Mouse (Mus musculus): Measurements from ENCODE around the gene Gm26741.
A peak's percentile ranks its signal among the peaks of the same experiment; 100 is the strongest.
"Not testable (repeated sequence)": the region's sequence is repeated elsewhere in the genome, so short reads cannot be mapped to it uniquely, and the experiment has no call there.

The Gm26741 gene

DNA sequence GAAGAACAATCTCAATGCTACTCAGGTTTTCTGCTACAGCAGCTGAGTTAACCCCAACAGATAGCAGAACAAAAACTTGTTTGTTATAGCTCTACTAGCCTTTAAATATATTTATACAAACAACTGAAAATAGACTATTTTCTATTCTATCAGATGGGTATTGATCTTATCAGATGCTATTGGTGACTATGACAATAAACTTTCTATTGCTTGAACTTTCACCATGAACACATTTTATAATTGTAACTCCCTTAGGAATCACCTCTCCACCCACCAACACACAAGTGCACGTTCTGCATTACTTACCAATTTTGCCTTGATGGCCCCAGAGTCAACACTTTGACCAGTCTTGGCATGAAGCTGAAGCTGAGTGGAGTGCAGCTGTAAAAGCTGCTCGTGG, at the start of gene Gm26741:
Gm26741 (plus strand) TSS at position 301 of the 400 bp plus-strand sequence.
- no peak for DNase-seq (ENCODE audit: low spot score)

DNA sequence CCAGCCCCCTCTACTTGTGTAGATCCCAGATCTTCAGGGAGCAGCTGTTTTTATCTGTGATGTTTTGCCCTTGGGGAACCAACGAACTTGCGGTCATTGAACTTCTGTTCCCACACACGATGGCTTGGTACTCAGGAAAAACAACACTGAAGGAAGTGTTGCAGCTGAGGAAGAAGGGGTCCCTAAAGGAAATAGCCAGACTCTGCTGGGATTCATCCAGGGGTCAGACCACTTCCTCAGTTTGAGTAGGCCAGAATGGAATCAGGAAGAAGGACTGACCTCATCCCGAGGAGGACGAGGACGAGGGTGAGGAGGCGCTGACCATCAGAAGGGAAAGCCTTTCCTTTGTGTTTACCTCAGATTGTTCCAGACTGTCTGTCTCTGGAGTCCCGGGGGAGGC, 49.4 kb upstream of the Gm26741 start:
- DNase-seq (ENCODE audit: low spot score), result no peak

DNA sequence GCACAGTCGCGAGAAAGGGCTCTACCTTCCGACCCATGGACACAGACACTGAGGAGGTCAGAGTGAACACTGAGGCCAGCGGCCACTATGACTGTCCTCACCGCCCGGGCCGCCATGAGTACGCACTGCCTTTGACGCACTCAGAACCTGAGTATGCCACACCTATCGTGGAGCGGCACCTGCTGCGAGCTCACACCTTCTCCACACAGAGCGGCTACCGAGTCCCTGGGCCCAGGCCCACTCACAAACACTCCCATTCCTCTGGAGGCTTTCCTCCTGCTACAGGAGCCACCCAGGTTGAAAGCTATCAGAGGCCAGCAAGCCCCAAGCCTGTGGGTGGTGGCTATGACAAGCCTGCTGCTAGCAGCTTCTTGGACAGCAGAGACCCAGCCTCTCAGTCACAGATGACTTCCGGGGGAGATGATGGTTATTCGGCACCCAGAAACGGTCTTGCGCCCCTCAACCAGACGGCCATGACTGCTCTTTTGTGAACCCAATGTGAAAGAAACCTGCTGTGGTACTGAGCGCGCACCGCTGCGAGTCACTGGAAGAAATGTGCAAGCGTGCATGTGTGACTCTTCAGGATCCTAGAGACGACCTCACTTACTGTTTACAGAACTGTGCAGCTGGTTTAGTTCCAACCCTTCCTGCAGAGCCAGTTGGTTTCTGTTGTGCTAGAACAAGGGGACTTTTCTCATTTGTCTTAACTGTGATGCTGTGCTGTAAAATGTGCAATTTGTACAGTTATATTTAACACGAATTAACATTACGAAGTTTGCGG, 38.9 kb upstream of the Gm26741 start:
- DNase-seq (ENCODE audit: low spot score), result no peak

DNA sequence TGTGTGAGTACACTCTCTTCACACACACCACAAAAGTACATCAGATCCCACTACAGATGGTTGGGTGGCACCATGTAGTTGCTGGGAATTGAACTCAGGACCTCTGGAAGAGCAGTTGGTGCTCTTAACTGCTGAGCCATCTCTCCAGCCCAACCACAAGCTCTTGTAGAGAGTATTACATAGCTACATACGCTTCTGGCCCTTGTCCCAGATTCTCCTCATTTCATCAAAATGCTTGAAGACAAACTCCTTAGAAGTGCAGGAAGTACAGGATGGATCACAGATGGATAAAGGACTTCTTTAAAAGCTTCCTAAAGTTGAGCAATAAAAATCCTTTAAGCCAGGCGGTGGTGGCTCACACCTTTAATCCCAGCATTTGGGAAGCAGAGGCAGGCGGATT, 36.6 kb upstream of the Gm26741 start:
- no peak for DNase-seq (ENCODE audit: low spot score)

DNA sequence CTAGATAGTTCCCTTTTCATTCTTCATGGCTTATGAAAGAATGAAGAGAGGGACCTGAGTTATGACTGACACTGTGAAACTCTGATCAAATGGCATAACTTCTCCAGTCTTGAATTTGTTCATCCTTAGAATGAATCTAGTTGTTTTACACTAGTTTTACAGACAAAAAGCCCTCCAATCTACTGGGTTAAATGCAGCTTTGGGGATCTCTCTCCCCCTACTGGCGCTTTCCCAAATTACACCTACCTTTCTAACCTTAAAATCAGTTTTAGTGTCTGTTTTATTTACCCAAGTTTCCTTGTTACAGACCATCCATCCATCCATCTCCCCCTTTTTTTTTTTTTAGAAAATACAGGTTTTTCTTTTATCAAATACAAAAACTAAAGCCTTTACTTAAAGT, 27.6 kb upstream of the Gm26741 start:
- DNase-seq (ENCODE audit: low spot score), result no peak

DNA sequence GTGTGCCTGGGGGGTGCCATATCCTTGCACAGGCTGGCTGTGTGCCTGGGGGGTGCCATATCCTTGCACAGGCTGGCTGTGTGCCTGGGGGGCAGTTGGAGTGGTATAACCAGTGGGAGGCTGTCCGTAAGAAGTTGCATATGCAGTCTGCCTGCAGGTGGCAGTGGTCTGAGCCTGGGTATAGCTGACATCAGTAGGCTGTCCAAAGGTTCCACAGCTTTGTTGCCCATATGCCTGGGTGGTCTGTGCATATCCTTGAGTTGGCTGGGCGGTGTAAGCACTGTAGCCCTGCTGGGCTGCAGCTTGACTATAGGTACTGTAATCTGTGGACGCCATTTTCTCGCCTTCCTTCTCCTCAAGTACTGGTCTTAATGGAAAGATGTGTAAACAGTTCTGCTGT, 15.2 kb upstream of the Gm26741 start:
- not testable (repeated sequence) for DNase-seq (ENCODE audit: low spot score)

DNA sequence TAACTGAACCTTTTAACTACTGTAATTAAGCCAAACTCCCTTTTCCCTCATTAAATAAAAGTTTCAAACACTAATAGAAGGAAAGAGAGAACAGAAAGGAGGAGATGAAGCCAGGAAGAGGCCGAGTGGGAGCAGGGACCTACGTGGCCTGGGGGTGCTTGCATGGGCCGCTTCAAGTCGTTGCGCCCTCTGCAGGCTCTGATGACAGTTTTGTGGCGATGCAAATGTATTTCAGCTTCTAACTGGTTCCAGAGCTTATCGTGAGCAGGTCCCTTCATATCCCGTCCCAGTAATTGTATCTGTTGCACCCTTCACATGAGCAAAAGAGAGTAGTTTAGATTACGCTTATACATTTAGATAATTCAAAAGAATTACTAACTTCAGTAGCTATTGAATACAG, 5.4 kb upstream of the Gm26741 start:
- DNase-seq (ENCODE audit: low spot score), result no peak

DNA sequence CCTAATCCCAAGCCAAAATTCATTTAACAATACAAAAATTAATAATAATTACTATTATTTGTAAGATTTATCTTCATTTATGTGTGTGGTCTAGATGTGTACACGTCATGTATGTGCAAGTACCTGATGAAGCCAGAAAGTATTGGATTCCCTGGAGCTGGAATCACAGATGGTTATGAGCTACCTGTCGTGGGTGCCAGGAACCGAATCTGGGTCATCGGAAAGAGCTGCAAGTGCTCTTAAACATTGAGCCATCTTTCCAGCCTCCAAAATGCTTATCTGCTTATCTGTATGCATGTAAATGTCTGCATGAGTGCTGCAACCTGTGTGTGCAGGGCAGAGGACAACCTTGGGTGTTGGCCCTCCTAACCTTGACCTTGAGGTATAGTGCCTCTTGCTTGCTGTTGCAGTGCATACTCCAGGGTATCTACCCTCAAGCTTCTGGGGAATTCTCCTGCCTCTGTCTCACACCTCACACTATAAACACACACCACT, 1.7 kb downstream of the Gm26741 start:
- no peak for DNase-seq (ENCODE audit: low spot score)

DNA sequence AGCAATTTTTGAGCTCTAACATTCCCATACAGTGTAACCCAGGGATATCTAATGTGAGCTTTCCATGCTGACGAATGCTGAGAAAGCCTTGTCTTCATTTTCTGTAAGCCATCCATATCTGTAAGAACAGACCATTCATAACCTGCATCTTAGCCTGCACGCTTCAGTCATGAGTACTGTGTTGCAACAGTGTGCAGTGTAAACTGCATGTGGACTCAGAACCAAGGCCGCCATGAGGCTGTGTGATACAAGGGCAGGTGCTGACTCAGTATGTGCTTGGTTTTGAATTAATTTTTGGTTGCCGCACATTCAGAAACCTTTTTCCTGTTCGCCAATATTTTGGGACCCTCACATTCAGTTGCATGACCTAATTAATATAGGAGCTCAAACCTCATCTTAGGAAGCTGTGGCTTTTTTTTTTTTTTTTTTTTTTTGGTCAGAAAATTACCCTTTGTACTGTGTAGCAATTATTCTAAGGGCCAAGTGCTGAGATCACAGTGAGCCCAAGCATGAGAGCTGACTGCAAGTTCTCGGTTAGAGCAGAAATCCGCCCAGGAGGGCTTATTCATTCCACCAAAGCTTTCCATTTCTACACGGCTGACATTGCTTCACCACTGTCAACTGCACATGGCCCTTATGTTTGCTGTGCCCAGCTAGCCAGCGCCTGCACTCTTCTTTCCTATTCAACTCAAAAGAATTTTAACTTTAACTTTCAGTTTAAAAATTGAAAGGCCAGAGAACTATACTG, 2.5 kb downstream of the Gm26741 start:
- DNase-seq (ENCODE audit: low spot score), result no peak

DNA sequence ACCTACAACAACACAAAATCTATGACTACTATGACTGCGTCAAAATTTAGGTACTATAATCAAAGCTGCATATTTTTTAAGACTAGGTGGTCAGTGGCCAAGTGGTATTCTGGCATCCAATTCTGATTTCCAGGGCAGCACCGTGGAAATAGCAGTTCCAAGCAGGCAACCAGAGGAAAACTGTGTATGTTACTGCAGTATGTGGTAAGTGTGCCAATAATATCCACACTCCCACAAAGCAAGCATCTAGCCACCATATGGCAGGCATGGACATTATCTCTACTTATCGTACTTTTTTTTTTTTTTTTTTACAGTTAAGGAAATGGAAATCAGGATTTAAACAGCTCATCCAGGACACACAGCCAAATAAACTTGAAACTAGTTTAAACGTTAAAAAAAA, 9.8 kb downstream of the Gm26741 start:
- DNase-seq (ENCODE audit: low spot score), result no peak

DNA sequence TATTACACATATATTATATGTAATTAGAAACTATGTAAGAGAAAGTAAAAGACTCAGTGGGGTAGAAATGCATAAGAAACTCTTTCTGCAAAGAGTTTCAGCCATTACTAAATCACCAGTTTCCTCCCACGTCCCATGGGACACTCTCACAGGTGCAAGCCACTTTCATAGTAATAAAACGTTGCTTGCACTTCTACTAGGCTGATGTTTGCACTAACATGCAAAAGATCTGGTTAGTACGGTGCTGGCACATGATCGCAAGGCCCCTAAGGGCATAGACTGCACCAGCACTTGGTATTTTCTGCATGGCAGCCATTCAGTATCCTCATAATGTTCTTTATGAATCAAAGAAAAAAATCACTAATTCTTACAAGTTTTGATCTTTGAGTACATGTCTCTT, 15.3 kb downstream of the Gm26741 start:
- DNase-seq (ENCODE audit: low spot score), result no peak

DNA sequence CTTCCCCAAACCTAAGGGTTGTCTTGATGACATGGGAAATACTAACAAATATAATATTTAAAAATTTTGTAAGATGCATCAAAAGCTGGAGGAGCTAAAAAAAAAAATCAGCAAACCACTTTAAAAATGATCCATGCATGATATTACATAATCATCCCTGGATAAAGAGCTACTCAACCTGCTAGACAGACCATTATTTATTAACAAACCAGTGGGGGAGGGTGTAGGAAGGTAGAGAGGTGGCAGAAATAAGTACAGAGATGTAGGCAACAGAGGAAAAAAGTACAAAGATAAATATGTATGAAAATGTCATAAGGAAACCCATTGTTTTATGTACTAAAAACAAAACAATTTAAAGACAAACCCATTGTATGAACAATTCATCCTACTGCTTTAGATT, 16.1 kb downstream of the Gm26741 start:
- no peak for DNase-seq (ENCODE audit: low spot score)

DNA sequence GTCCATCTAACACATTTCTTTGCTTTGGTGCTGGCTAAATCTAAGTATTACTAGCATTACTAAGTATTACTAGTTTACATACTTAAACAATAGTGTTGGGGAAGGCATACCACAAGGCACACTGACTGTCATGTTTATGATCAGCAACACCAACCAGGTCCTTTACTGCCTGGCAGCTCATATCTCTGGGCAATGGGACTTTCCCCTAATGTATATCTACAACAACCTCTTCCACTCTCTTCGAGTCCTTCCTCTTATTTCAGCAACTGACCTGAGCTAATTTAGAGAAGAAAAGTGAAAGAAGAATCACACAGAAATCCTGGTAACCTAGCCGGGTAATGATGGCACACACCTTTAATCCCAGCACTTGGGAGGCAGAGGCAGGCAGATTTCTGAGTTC, 17.9 kb downstream of the Gm26741 start:
- DNase-seq (ENCODE audit: low spot score), result no peak

DNA sequence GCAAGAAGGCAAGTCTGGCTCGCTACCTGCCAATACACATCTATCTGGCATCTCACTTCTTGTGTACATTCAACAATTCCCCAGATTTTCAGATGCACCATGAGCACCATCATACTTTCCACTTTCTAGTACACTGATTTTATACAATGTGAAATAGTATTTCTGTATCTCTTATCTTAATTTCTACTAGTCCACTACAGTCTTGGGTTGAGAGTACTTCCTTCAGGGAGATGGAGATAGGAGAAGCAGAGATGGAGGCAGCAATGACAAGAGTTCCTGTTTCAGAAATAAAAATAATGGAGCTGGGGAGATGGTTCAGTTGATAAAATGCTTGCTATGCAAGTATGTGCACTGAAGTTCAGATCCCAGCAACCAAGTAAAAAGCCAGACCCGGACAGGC, 19.2 kb downstream of the Gm26741 start:
- DNase-seq (ENCODE audit: low spot score), result no peak

DNA sequence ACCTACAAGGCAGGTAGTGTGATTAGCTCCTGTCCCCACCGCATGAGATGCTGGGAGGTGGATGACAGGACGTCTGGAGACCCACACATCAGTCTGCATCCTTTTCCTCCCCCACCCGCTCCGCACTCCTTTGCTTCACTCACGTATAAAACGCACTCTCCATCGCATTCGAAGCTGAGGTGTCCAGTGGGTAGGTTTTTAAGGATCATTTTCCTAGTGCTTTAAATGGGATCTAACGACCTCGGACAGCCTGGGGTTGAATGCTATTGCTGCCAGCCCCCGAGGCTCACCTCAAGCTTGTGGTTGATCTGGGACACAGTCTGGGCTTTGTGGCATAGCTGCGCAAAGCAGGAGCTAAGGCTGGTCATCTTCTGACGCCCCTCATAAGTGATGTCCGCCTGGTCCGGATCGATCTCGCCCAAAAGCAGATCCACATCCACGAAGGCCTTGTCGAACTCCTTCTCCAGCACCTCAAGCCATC, 22.8 kb downstream of the Gm26741 start:
- peak; percentile 15 for DNase-seq (ENCODE audit: low spot score)

DNA sequence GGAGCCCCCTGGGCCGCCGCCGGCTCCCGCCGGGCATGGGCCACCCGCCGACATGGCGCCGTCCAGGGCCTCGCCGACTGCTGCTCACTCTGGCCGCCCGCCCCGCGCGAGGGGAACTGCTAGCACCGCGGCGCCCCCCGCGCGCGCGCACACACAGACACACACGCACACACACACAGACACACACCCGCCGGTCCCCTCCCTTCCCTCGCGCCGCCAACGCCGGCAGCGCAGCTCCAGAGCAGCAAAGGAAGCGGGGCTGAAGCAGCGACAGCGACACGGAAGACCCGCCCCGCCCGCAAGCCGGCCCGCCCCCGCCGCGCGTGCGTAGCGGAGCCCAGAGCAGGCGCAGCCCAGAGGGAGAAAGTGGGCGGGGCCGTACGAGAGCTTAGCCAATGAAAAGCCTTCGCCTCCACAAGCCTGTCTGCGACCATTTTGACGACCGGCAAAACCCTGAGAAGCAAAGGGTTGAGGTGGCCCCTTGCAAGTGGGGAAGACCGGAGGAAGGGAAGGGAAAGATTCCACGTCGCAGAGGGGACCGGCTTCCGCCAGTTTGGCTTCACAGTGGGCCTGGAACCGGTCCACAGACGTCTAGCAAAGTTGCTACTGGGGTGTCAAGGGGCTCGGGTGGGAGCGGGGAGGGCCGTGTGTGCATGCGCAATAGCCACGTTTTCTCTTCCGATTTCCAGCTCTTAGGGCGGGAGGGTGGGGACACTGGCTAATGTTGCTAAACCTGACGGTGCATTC, 23.5 kb downstream of the Gm26741 start, which contains the start of gene Gopc:
Gopc (minus strand) TSS at position 280 of the 747 bp plus-strand sequence.
- DNase-seq (ENCODE audit: low spot score), result peak; percentile 96

DNA sequence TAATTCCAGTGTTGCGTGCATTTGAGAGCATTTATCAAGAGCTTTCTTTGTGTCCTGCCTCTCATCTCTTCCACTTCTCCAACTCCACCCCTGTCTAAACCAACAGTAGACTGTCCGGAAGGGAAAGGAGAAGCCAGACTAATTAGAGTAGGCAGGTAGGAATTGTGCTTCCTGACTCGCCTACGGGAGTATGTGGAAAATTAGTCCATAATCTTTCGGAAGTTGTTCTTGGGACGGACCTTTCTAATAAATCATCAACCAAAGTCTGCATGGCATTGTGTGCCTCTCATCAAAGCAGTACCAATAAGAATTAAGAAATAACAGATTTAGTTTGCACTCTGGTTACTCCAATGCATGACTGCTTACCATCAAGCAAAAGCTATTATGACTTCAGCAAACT, 24.5 kb downstream of the Gm26741 start:
- DNase-seq (ENCODE audit: low spot score), result no peak

DNA sequence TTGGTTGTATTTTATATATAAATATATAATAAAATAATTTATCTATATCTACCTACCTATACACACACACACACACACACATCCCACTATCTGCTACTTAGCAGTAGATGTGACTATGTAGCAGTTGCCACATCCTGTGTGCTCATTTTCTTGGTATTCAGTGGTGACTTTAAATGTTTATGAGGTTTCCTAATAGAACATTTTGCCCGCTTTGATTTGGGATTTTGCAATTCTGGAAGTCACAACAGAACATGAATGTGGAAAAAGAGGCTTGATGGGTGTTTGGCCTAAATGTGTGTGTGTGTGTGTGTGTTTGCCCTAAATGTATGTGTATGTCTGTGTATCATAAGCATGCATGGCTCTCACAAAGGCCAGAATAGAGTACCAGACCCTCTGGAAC, 25.0 kb downstream of the Gm26741 start:
- no peak for DNase-seq (ENCODE audit: low spot score)

DNA sequence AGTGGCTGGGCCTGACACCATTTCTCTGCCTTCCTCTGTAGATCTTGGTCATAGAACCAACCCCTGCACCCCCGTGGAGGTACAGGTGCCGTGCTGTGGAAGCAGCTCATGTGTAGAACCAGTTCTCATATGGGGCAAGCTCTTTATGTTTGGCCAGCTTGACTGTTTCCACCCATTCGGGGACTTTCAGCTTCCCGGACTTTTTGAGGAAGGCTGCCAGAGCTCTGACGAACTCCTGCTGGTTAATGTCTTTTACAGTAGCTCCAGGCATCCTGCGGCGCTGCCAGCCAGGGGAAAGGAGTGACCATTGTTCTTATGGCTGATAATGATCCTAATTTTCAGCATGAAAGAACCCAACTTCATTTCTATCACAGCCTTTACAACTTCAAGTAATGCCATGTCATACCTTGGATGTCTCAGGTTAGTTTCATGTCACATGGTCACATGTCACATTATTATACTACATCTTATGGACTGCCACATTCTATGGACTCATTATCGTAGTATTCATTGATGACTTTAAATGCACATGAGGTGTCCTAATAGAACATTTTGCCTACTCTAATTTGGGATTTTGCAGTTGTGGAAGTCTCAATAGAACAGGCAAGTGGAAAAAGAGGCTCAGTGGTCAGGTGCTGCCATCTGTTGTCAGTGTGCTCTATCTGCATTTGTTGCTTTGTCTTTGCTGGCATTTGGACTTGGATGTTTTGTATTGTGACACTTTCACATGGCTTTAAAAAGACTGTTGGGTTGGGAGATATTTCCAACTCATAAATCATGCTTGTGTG, 26.4 kb downstream of the Gm26741 start:
- no peak for DNase-seq (ENCODE audit: low spot score)

DNA sequence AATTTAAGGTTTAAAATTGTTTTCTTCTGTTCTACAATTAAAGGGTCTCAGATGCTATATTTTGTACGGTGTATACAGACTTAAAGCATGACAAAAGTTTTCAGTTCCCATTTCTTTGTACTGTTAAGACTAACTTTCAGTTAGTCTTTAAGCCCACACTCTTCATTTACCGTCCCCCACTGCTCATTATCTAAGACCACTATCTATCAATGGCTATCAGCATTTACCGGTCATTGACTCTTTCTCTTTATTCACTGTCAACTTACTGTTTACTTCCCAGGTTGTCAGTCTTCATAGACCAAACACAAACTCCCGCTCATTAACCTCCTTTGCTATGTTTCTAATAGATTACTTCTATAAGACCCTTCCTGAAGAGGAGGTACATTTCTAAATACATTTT, 28.6 kb downstream of the Gm26741 start:
- DNase-seq (ENCODE audit: low spot score), result no peak

DNA sequence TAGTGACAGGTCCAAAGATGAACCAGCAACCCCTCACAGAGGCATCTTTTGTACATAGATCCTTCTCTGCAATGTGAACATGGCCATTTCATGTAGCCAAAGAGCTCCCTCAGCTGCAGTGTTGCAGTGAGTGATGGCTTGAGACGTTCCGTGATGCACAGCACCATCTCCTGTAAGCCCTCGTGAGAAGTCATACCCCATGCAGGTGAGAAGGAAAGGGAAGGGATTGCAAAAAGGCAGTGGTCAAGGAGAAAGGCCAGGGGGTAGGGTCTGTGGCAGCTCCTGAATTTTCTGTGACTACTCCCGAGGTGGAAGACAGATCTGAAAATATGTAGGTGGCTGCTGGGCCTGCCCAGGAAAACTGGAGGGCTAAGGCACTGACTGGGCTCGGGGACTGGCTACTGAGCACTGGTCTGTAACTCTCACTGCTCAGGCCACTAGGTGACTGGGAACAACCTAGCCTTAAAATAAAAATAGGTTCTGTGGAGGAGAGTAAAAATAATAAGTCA, 30.4 kb downstream of the Gm26741 start, which contains the start of gene Nepn:
Nepn (plus strand) TSS at position 51 of the 509 bp plus-strand sequence.
- no peak for DNase-seq (ENCODE audit: low spot score)

All from testis, postnatal 14 days (tissue).